Mouse (Mus musculus) embryonic fibroblast, embryonic 13.5 days (primary cell): ENCODE measurements at regions not wholly inside any gene's neighbourhood (a gene's known extent, or its start where the extent isn't known, plus 50 kb on each side); places are given as distances from the start of the nearest gene placed in this dataset.

Experiments
- H3K27ac ChIP-seq: 2 replicates; pipeline ENCODE4 v1.5.1; 2012; ENCODE audit warnings: low read length, control low read depth, inconsistent platforms; ENCODE audit not compliant: insufficient read depth
- H3K4me1 ChIP-seq: 2 replicates; pipeline ENCODE4 v1.6.1; 2011; ENCODE audit warnings: low read length; ENCODE audit not compliant: control insufficient read depth, insufficient read depth
- H3K4me3 ChIP-seq: 2 replicates; pipeline ENCODE4 v1.5.1; 2011; ENCODE audit warnings: mild to moderate bottlenecking, control low read depth, low read length; ENCODE audit not compliant: insufficient read depth
- CTCF ChIP-seq: IDR thresholded peaks from 2 replicates; pipeline ENCODE4 v1.5.1; 2011; ENCODE audit warnings: mild to moderate bottlenecking, control low read depth, low read length, moderate library complexity, borderline replicate concordance; ENCODE audit not compliant: insufficient read depth
- POLR2A ChIP-seq: IDR thresholded peaks from 2 replicates; pipeline ENCODE4 v1.6.1; 2011; ENCODE audit warnings: low read depth, mild to moderate bottlenecking, control low read depth, low read length, moderate library complexity

- no peak overlapping the region for H3K4me3 ChIP-seq
- TF ChIP-seq CTCF, result no peak
- TF ChIP-seq POLR2A, result no peak
- H3K27ac ChIP-seq, result no peak overlapping the region
- H3K4me1 ChIP-seq, result no peaks in the 10 kb centered on the region
These were observed 144.7 kb downstream of the Cd55b start for GRCm38 (mm10) chr1:130278000-130278536.

- Histone ChIP-seq H3K27ac (no peak overlapping the region), H3K4me3 (no peak overlapping the region), H3K4me1 (no peaks in the 10 kb centered on the region)
- TF ChIP-seq CTCF (no peak), POLR2A (no peak)
These were observed 145.9 kb downstream of the Cd55b start for GRCm38 (mm10) chr1:130276885-130277284.

DNA sequence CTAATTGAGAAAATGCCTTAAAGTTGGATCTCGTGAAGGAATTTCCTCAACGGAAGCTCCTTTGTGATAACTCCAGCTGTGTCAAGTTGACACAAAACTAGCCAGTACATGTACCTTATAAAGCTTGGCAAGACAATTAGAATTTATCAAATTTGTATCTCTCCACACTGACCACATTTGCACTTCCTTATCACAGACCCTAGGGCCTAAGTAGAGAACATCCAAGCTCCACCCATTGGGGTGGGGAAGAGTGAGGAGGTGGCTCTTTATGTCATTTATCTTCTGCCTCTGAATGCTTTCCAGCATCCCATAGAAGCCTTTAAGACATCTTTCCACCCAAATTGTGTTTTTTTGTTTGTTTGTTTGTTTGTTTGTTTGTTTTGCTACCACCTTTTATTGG, 146.8 kb downstream of the Cd55b start:
- 0 out of 2 replicates have a peak, but pooled peaks cover under 1% of the 10 kb centered on the region for H3K4me1 ChIP-seq
- no peak overlapping the region for H3K27ac ChIP-seq
- TF ChIP-seq POLR2A (no peak), CTCF (no peak)
- no peak overlapping the region for H3K4me3 ChIP-seq

- Histone ChIP-seq H3K27ac (no peak overlapping the region), H3K4me3 (no peak overlapping the region), H3K4me1 (peaks cover 5% of the 10 kb centered on the region; the same call in 1 of the 2 replicates)
- TF ChIP-seq CTCF (no peak), POLR2A (no peak)
These were observed 148.3 kb downstream of the Cd55b start for GRCm38 (mm10) chr1:130274470-130274869.

DNA sequence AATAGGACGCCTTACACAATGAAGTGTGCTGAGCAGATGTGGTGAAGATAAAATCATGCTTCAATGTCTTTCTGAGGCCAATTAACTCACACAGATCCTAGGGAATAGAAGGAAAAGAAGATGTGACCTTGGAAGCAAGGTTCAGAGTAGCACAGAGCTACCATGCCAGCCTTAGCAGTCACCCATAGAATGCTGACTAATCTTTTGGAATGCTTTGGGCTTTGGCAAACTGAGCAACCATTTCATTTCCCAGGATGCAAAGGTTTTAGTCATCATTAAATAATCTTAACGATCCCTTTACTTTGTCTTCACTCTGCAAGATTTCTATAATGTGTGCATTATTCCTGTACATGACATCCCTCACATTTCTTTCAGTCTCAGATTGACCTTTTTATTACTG, 152.4 kb downstream of the Cd55b start:
- no peak overlapping the region for H3K4me3 ChIP-seq
- TF ChIP-seq CTCF (no peak), POLR2A (no peak)
- peaks cover 5% of the 10 kb centered on the region; the same call in 1 of the 2 replicates for H3K4me1 ChIP-seq
- peak overlapping the region; percentile 67; the same call in 1 of the 2 replicates for H3K27ac ChIP-seq
